Mouse (Mus musculus): ENCODE results near the gene Gm21983.

DNA sequence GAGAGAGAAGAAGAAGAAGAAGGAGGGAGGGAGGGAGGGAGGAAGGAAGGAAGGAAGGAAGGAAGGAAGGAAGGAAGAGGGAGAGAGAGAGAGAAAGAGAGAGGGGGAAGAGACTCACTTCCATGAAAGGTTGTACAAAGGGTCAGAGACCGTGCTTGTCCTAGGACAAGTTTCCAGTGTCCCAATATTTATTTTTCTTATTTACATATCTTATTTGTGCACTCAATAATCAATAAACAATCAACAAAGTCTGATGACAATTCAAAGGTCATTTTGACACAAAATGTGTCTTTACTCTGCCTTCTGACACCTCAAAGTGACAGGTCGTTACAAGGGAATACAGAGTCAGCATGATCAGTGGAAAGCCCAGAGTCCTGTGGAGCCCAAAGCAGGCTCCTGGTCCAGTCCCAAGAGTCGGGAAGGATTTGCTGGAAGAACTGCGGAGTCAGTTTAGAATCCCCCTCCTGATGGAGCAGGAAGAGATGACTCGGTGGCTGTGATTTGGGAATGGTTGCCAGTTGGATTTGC lies 56.5 kb downstream of the Gm21983 start:
- TF ChIP-seq CTCF (IDR thresholded peaks at IDR 0.05; ENCODE audit: low read depth, low read length) (no peak), POLR2A (IDR thresholded peaks at IDR 0.05; ENCODE audit: borderline replicate concordance, low read depth, low read length) (no peak)
